Comparison of ENCODE assay signal across 9 mouse cellular contexts in genomic region chr1:129843416-129843815, GRCm38 (mm10).
DNase-seq lines count a peak whose midpoint lies in the region; ATAC-seq and TF ChIP-seq lines count a peak whose summit lies in the region.
"Had no signal": no experiment of that assay in that cellular context is flagged by ENCODE, and none has a peak within 500 bp of the region (broad histone marks: within the 10 kb centered on the region; RNA-seq: fewer than 3 reads in every experiment).

No protein-coding gene starts in this region.

- DNase-seq in cerebellum, postnatal 14 days, result peak; percentile 48 to 53
- no peak for DNase-seq in cerebellum, adult 9-11 months
- DNase-seq in layer of hippocampus, adult 2 months (ENCODE audit: low spot score in 2 of 2), result no peak
- DNase-seq in layer of hippocampus, adult 9-10 months (ENCODE audit: low spot score), result no peak
- DNase-seq in embryo, embryonic 9.5 days (ENCODE audit: extremely low spot score), result peak; percentile 12
- DNase-seq in urinary bladder, postnatal 10 days (ENCODE audit: low spot score), result no peak
- no peak for DNase-seq in midbrain, embryonic 11.5 days (ENCODE audit: low spot score, missing footprints)

- no peak for TF ChIP-seq POLR2A in ES-Bruce4 (IDR thresholded peaks at IDR 0.05; ENCODE audit: insufficient read depth, low read length)

- H3K36me3 ChIP-seq in ES-Bruce4 (ENCODE audit: control insufficient read depth, insufficient read depth, low read length, poor library complexity, severe bottlenecking), result no peaks in the 10 kb centered on the region
- H3K36me3 ChIP-seq in midbrain, embryonic 11.5 days (ENCODE audit: control insufficient read depth, insufficient read depth, low read length), result no peaks in the 10 kb centered on the region

- H3K9ac ChIP-seq in ES-Bruce4 (ENCODE audit: low read depth, poor library complexity, severe bottlenecking), result no peak overlapping the region
- no peak overlapping the region for H3K9ac ChIP-seq in midbrain, embryonic 11.5 days (ENCODE audit: low read length)

- no peak for ATAC-seq in midbrain, embryonic 11.5 days (ENCODE audit: low FRiP score)

- peak; percentile 79 for TF ChIP-seq CTCF in layer of hippocampus, adult 2 months (conservative IDR thresholded peaks at IDR 0.05)
- peak; percentile 9 for TF ChIP-seq CTCF in ES-Bruce4 (IDR thresholded peaks at IDR 0.05; ENCODE audit: low read depth, low read length)

- H3K27me3 ChIP-seq in ES-Bruce4 (ENCODE audit: control insufficient read depth, insufficient read depth, low read length, poor library complexity, severe bottlenecking), result no peaks in the 10 kb centered on the region
- no peaks in the 10 kb centered on the region for H3K27me3 ChIP-seq in midbrain, embryonic 11.5 days (ENCODE audit: control insufficient read depth, insufficient read depth, low read length)
- H3K27me3 ChIP-seq: megakaryocyte, embryonic 14.5 days had no signal

- no peak overlapping the region for H3K4me2 ChIP-seq in midbrain, embryonic 11.5 days

- H3K4me3 ChIP-seq in layer of hippocampus, adult 2 months, result no peak overlapping the region
- no peak overlapping the region for H3K4me3 ChIP-seq in ES-Bruce4 (ENCODE audit: low read depth, low read length)
- no peak overlapping the region for H3K4me3 ChIP-seq in midbrain, embryonic 11.5 days (ENCODE audit: low read depth, low read length)
- H3K4me3 ChIP-seq: megakaryocyte, embryonic 14.5 days had no signal

- no peaks in the 10 kb centered on the region for H3K9me3 ChIP-seq in ES-Bruce4 (replicated peaks; ENCODE audit: control insufficient read depth, insufficient read depth, low read length, poor library complexity, severe bottlenecking)
- H3K9me3 ChIP-seq in midbrain, embryonic 11.5 days (ENCODE audit: control insufficient read depth, low read length), result no peaks in the 10 kb centered on the region
- H3K9me3 ChIP-seq: megakaryocyte, embryonic 14.5 days had no signal

- no peak for TF ChIP-seq EP300 in ES-Bruce4 (IDR thresholded peaks at IDR 0.05; ENCODE audit: insufficient read depth, low read depth, low read length)

- H3K4me1 ChIP-seq in ES-Bruce4 (ENCODE audit: control insufficient read depth, insufficient read depth, low read length), result no peaks in the 10 kb centered on the region
- no peaks in the 10 kb centered on the region for H3K4me1 ChIP-seq in midbrain, embryonic 11.5 days (ENCODE audit: control insufficient read depth, insufficient read depth, low read length)
- H3K4me1 ChIP-seq: megakaryocyte, embryonic 14.5 days had no signal

- WGBS in midbrain, embryonic 11.5 days, result 63% methylated on average over 2 of the region's 2 CpGs

- H3K27ac ChIP-seq in layer of hippocampus, adult 2 months, result no peak overlapping the region
- no peak overlapping the region for H3K27ac ChIP-seq in ES-Bruce4 (ENCODE audit: insufficient read depth, low read length)
- H3K27ac ChIP-seq in midbrain, embryonic 11.5 days (ENCODE audit: low read depth, low read length), result no peak overlapping the region

Comparison
In these comparisons a context has a peak if more than half of its experiments do, and no peak if none do; other contexts are left out.
1. DNase-seq: peak in cerebellum, postnatal 14 days (2 of 2) and embryo, embryonic 9.5 days (single experiment); none in cerebellum, adult 9-11 months (single experiment), layer of hippocampus, adult 2 months (0 of 2), layer of hippocampus, adult 9-10 months (single experiment), urinary bladder, postnatal 10 days (single experiment) and midbrain, embryonic 11.5 days (single experiment).